In genomic region chr14:55884713-55885113, GRCm38 (mm10) we compare ENCODE assay signal across 8 mouse cellular contexts. TPM values are rescaled to one million over a fixed set of nuclear protein-coding genes. Genes with fewer than 3 reads are reported as not detected.
A peak's percentile ranks its signal among the peaks of the same experiment; 100 is the strongest.
DNase-seq lines count a peak whose midpoint lies in the region; ATAC-seq lines count a peak whose summit lies in the region.

TSS of gene Khnyn (plus strand) at chr14:55884947.

- peaks cover 3% of the 10 kb centered on the region; the same call in 1 of the 2 replicates for H3K27me3 ChIP-seq in hindbrain, embryonic 10.5 days (ENCODE audit: insufficient read depth, poor library complexity, severe bottlenecking)
- H3K27me3 ChIP-seq in lung, embryonic 16.5 days (ENCODE audit: control insufficient read depth, insufficient read depth, low read depth, low read length), result no peaks in the 10 kb centered on the region

- H3K9me3 ChIP-seq in hindbrain, embryonic 10.5 days, result no peaks in the 10 kb centered on the region
- no peaks in the 10 kb centered on the region for H3K9me3 ChIP-seq in lung, embryonic 16.5 days (ENCODE audit: control insufficient read depth, low read length)

- DNase-seq in Muller cell, postnatal 12 days (ENCODE audit: inconsistent ontology term), result peak; percentile 96
- peak; percentile 97 for DNase-seq in cerebellum, adult 9-11 months
- peak; percentile 61 to 78 for DNase-seq in frontal cortex, adult 2 months (ENCODE audit: extremely low spot score in 1 of 2, low spot score in 1 of 2)
- peak; percentile 91 for DNase-seq in hindbrain, embryonic 10.5 days (ENCODE audit: low spot score)
- DNase-seq in layer of hippocampus, adult 9-11 months, result peak; percentile 88
- peak; percentile 91 for DNase-seq in ovary, adult 18-20 months (ENCODE audit: low spot score)
- peak; percentile 69 for DNase-seq in thymus, postnatal 0 days (ENCODE audit: low spot score)

- H3K4me3 ChIP-seq in hindbrain, embryonic 10.5 days, result peak within 1 kb of the TSS; percentile 93
- H3K4me3 ChIP-seq in lung, embryonic 16.5 days (ENCODE audit: low read length), result peak within 1 kb of the TSS; percentile 82

- H3K27ac ChIP-seq in hindbrain, embryonic 10.5 days, result peak within 1 kb of the TSS; percentile 97
- H3K27ac ChIP-seq in lung, embryonic 16.5 days (ENCODE audit: low read length), result peak within 1 kb of the TSS; percentile 99

- under 1% methylated on average over 30 of the region's 30 CpGs for WGBS in hindbrain, embryonic 10.5 days
- WGBS in lung, embryonic 16.5 days, result under 1% methylated on average over 27 of the region's 30 CpGs

- H3K9ac ChIP-seq in lung, embryonic 16.5 days (ENCODE audit: low read length), result peak within 1 kb of the TSS; percentile 95

- peak; percentile 97 for ATAC-seq in lung, embryonic 16.5 days (ENCODE audit: low read depth)

- H3K4me1 ChIP-seq in hindbrain, embryonic 10.5 days (replicated peaks), result peaks cover 50% of the 10 kb centered on the region
- H3K4me1 ChIP-seq in lung, embryonic 16.5 days (replicated peaks; ENCODE audit: control insufficient read depth, insufficient read depth, low read length), result peaks cover 18% of the 10 kb centered on the region

- H3K4me2 ChIP-seq in lung, embryonic 16.5 days (ENCODE audit: low read depth, low read length), result peak within 1 kb of the TSS; percentile 77

- H3K36me3 ChIP-seq in hindbrain, embryonic 10.5 days, result peaks cover 36% of the 10 kb centered on the region
- H3K36me3 ChIP-seq in lung, embryonic 16.5 days (ENCODE audit: control insufficient read depth, insufficient read depth, low read length), result peaks cover 24% of the 10 kb centered on the region

RNA-seq across cellular contexts. Expression of gene Khnyn, which starts in this region (rescaled TPM):
- polyA plus RNA-seq in frontal cortex, adult 2 months (2012; rRNA removed), result 10.3 and 12.2 TPM in 2 replicates
- 21.4 and 24.2 TPM in 2 replicates for polyA plus RNA-seq in hindbrain, embryonic 10.5 days (2016; fragmentation: Nextera tagmentation; extraction: Ambion mirVana)
- polyA plus RNA-seq in lung, embryonic 16.5 days (2015; fragmentation: Nextera tagmentation; extraction: Ambion mirVana), result 17.8 and 19.5 TPM in 2 replicates
- polyA plus RNA-seq in thymus, postnatal 0 days (2015; fragmentation: Nextera tagmentation; extraction: Ambion mirVana), result 8.5 and 9.8 TPM in 2 replicates

Comparison
In these comparisons a context has a peak if more than half of its experiments do, and no peak if none do; other contexts are left out.
1. Peak in every context shown above with its lines: DNase-seq, ATAC-seq, H3K4me3 ChIP-seq and H3K27ac ChIP-seq.